Comparison of ENCODE assay signal across 15 mouse cellular contexts in genomic region chr1:166796362-166796925, GRCm38 (mm10).
DNase-seq lines count a peak whose midpoint lies in the region; ATAC-seq and TF ChIP-seq lines count a peak whose summit lies in the region.
"Had no signal": no experiment of that assay in that cellular context is flagged by ENCODE, and none has a peak within 500 bp of the region (broad histone marks: within the 10 kb centered on the region; RNA-seq: fewer than 3 reads in every experiment).

No protein-coding gene starts in this region.

- 9% methylated on average over 6 of the region's 6 CpGs for WGBS in cerebellum, adult 2 months
- 73% methylated on average over 6 of the region's 6 CpGs for WGBS in hindbrain, embryonic 13.5 days

- ATAC-seq in cerebellum, adult (ENCODE audit: insufficient number of reproducible peaks, low FRiP score, low TSS enrichment), result no peak
- ATAC-seq in hindbrain, embryonic 13.5 days (ENCODE audit: low FRiP score), result no peak
- ATAC-seq: forebrain, embryonic 14.5 days had no signal

- no peaks in the 10 kb centered on the region for H3K27me3 ChIP-seq in cerebellum, adult 2 months (ENCODE audit: control insufficient read depth, insufficient read depth, low read length)
- H3K27me3 ChIP-seq in hindbrain, embryonic 13.5 days, result no peaks in the 10 kb centered on the region
- H3K27me3 ChIP-seq: heart, embryonic 15.5 days; lung, embryonic 15.5 days had no signal

- intact Hi-C loops in left cerebral cortex, postnatal 25 days (cut with DNase I), result no loop called here

- peak; percentile 20 for DNase-seq in cerebellum, adult 11 months
- DNase-seq in cerebellum, adult 2 months, result peak; percentile 38 to 43
- DNase-seq in frontal cortex, postnatal 36 days (ENCODE audit: low spot score in 2 of 2), result peak; percentile 42 to 73
- DNase-seq in left cerebral cortex, postnatal 25 days (ENCODE audit: low spot score in 2 of 2), result peak; percentile 41 to 82
- DNase-seq in c-Kit-positive CD71-positive TER-119-positive erythroid progenitor cells, embryonic 14.5 days (ENCODE audit: low spot score), result no peak
- no peak for DNase-seq in kidney, adult 18-20 months
- DNase-seq: gastrocnemius, postnatal 36 days; kidney, postnatal 25 days; liver; thymus, adult 18-20 months had no signal

- H3K4me3 ChIP-seq in cerebellum, adult 2 months (replicated peaks; ENCODE audit: insufficient read depth, low read depth, low read length), result no peak overlapping the region
- no peak overlapping the region for H3K4me3 ChIP-seq in hindbrain, embryonic 13.5 days
- H3K4me3 ChIP-seq: heart, embryonic 15.5 days; lung, embryonic 15.5 days had no signal

- H3K27ac ChIP-seq in cerebellum, adult 2 months (ENCODE audit: insufficient read depth, low read length), result no peak overlapping the region
- H3K27ac ChIP-seq in hindbrain, embryonic 13.5 days, result no peak overlapping the region
- H3K27ac ChIP-seq: heart, embryonic 15.5 days; lung, embryonic 15.5 days had no signal

- no peak for TF ChIP-seq CTCF in cerebellum, adult 2 months (IDR thresholded peaks at IDR 0.05; ENCODE audit: borderline replicate concordance, insufficient read depth, low read depth, low read length)

- H3K4me2 ChIP-seq in hindbrain, embryonic 13.5 days, result no peak overlapping the region
- H3K4me2 ChIP-seq: heart, embryonic 15.5 days; lung, embryonic 15.5 days had no signal

- H3K9me3 ChIP-seq in hindbrain, embryonic 13.5 days, result no peaks in the 10 kb centered on the region
- H3K9me3 ChIP-seq: heart, embryonic 15.5 days; lung, embryonic 15.5 days had no signal

- H3K9ac ChIP-seq in hindbrain, embryonic 13.5 days, result no peak overlapping the region
- H3K9ac ChIP-seq: heart, embryonic 15.5 days; lung, embryonic 15.5 days had no signal

- TF ChIP-seq POLR2A in cerebellum, adult 2 months (IDR thresholded peaks at IDR 0.05; ENCODE audit: borderline replicate concordance, insufficient read depth, low read length), result no peak

- H3K4me1 ChIP-seq in cerebellum, adult 2 months (ENCODE audit: control insufficient read depth, insufficient read depth, low read length), result peaks cover 29% of the 10 kb centered on the region
- peaks cover 22% of the 10 kb centered on the region for H3K4me1 ChIP-seq in hindbrain, embryonic 13.5 days (replicated peaks)
- H3K4me1 ChIP-seq: lung, embryonic 15.5 days had no signal

- H3K36me3 ChIP-seq in hindbrain, embryonic 13.5 days, result no peaks in the 10 kb centered on the region
- H3K36me3 ChIP-seq: heart, embryonic 15.5 days; lung, embryonic 15.5 days had no signal

Comparison
In these comparisons a context has a peak if more than half of its experiments do, and no peak if none do; other contexts are left out.
1. DNase-seq: peak in cerebellum, adult 11 months (single experiment), cerebellum, adult 2 months (2 of 2), frontal cortex, postnatal 36 days (2 of 2) and left cerebral cortex, postnatal 25 days (2 of 2); none in c-Kit-positive CD71-positive TER-119-positive erythroid progenitor cells, embryonic 14.5 days (single experiment) and kidney, adult 18-20 months (single experiment).